Comparison of ENCODE assay signal across 12 mouse cellular contexts in genomic region chr2:103632136-103632925, GRCm38 (mm10).
DNase-seq lines count a peak whose midpoint lies in the region; ATAC-seq and TF ChIP-seq lines count a peak whose summit lies in the region.
"Had no signal": no experiment of that assay in that cellular context is flagged by ENCODE, and none has a peak within 500 bp of the region (broad histone marks: within the 10 kb centered on the region; RNA-seq: fewer than 3 reads in every experiment).

No protein-coding gene starts in this region.

- no peak overlapping the region for H3K4me3 ChIP-seq in kidney, postnatal 0 days (replicated peaks; ENCODE audit: low read depth, low read length)
- no peak overlapping the region for H3K4me3 ChIP-seq in heart, embryonic 16.5 days (ENCODE audit: low read length)
- H3K4me3 ChIP-seq in myocyte: no peak overlapping the region
- H3K4me3 ChIP-seq: hindbrain, embryonic 10.5 days; midbrain, embryonic 13.5 days had no signal

- no peak for ATAC-seq in kidney, postnatal 0 days (replicated peaks; ENCODE audit: low FRiP score, low read depth)
- peak; percentile 80 for ATAC-seq in heart, embryonic 16.5 days (replicated peaks; ENCODE audit: extremely low read depth, insufficient read depth, low FRiP score)
- ATAC-seq: forebrain, postnatal 0 days; midbrain, embryonic 13.5 days had no signal

- no peak for TF ChIP-seq POLR2A in myocyte (IDR thresholded peaks at IDR 0.05; ENCODE audit: insufficient read length, low read depth)

- H3K4me1 ChIP-seq in kidney, postnatal 0 days (replicated peaks; ENCODE audit: insufficient read depth, low read length): peaks cover 19% of the 10 kb centered on the region; the same call in 1 of the 2 replicates
- H3K4me1 ChIP-seq in heart, embryonic 16.5 days (ENCODE audit: control insufficient read depth, insufficient read depth, low read length): peaks cover 41% of the 10 kb centered on the region

- TF ChIP-seq CTCF in kidney, postnatal 0 days (IDR thresholded peaks at IDR 0.05; ENCODE audit: low read depth): no peak

- 0 out of 2 replicates have a peak overlapping the region, but pooled peaks have one; percentile 19 for H3K27ac ChIP-seq in kidney, postnatal 0 days
- H3K27ac ChIP-seq in heart, embryonic 16.5 days (ENCODE audit: low read length): peak overlapping the region; percentile 66
- H3K27ac ChIP-seq: hindbrain, embryonic 10.5 days; midbrain, embryonic 13.5 days had no signal

- H3K9ac ChIP-seq in kidney, postnatal 0 days (ENCODE audit: low read depth, low read length): no peak overlapping the region
- H3K9ac ChIP-seq in heart, embryonic 16.5 days (ENCODE audit: low read length): no peak overlapping the region
- H3K9ac ChIP-seq: forebrain, postnatal 0 days; lung, embryonic 14.5 days; midbrain, embryonic 13.5 days had no signal

- H3K9me3 ChIP-seq in kidney, postnatal 0 days (replicated peaks; ENCODE audit: low read length): no peaks in the 10 kb centered on the region
- H3K9me3 ChIP-seq in heart, embryonic 16.5 days (replicated peaks; ENCODE audit: control insufficient read depth, low read length): no peaks in the 10 kb centered on the region
- H3K9me3 ChIP-seq: hindbrain, embryonic 10.5 days; midbrain, embryonic 13.5 days had no signal

- WGBS in kidney, postnatal 0 days: 39% methylated on average over 5 of the region's 6 CpGs
- WGBS in heart, embryonic 16.5 days: 28% methylated on average over 5 of the region's 6 CpGs

- H3K36me3 ChIP-seq in kidney, postnatal 0 days (ENCODE audit: insufficient read depth, low read length): no peaks in the 10 kb centered on the region
- H3K36me3 ChIP-seq in heart, embryonic 16.5 days (ENCODE audit: control insufficient read depth, insufficient read depth): no peaks in the 10 kb centered on the region
- H3K36me3 ChIP-seq in myocyte (ENCODE audit: control insufficient read depth, insufficient read depth): no peaks in the 10 kb centered on the region
- H3K36me3 ChIP-seq: hindbrain, embryonic 10.5 days; midbrain, embryonic 13.5 days had no signal

- no peak overlapping the region for H3K4me2 ChIP-seq in kidney, postnatal 0 days (ENCODE audit: low read length)
- peak overlapping the region; percentile 19; the same call in 1 of the 2 replicates for H3K4me2 ChIP-seq in heart, embryonic 16.5 days (ENCODE audit: low read depth, low read length)
- H3K4me2 ChIP-seq in myocyte (ENCODE audit: low read depth): no peak overlapping the region
- H3K4me2 ChIP-seq: lung, embryonic 14.5 days; midbrain, embryonic 13.5 days had no signal

- no peaks in the 10 kb centered on the region for H3K79me2 ChIP-seq in myocyte (ENCODE audit: control insufficient read depth, insufficient read depth)

- H3ac ChIP-seq in myocyte (ENCODE audit: control insufficient read depth, insufficient read length): no peak overlapping the region

- H3K27me3 ChIP-seq in kidney, postnatal 0 days (ENCODE audit: insufficient read depth, low read length): no peaks in the 10 kb centered on the region
- no peaks in the 10 kb centered on the region for H3K27me3 ChIP-seq in heart, embryonic 16.5 days (ENCODE audit: control insufficient read depth, insufficient read depth, low read length)
- no peaks in the 10 kb centered on the region for H3K27me3 ChIP-seq in myocyte (ENCODE audit: control insufficient read depth, insufficient read depth, insufficient read length)
- H3K27me3 ChIP-seq: midbrain, embryonic 13.5 days had no signal

- DNase-seq in kidney, postnatal 0 days (ENCODE audit: low spot score): no peak
- no peak for DNase-seq in kidney, postnatal 4 days
- DNase-seq in T-cell, adult 2 months (ENCODE audit: low spot score): peak; percentile 67
- DNase-seq in adrenal gland, postnatal 4 days (ENCODE audit: low spot score in 2 of 2): no peak
- DNase-seq in Muller cell, postnatal 12 days (ENCODE audit: inconsistent ontology term): no peak
- no peak for DNase-seq in adrenal gland, postnatal 25 days
- DNase-seq: forebrain, postnatal 0 days had no signal

TF ChIP-seq in myocyte, 11 proteins besides CTCF, POLR2A, EP300 and RAD21:
- TF ChIP-seq E2F4 (IDR thresholded peaks at IDR 0.05; ENCODE audit: insufficient read depth) (no peak), SRF (IDR thresholded peaks at IDR 0.05; ENCODE audit: control insufficient read depth, insufficient read length, low read depth) (no peak), MYOG (IDR thresholded peaks at IDR 0.05; ENCODE audit: control insufficient read depth in 1 of 3, insufficient read depth in 1 of 3, insufficient read length in 2 of 3, low read depth in 2 of 3) (peak in 1 of 3 experiments; percentile 73), MYOD1 (IDR thresholded peaks at IDR 0.05; ENCODE audit: control insufficient read depth in 1 of 3, insufficient read length in 2 of 3, low read depth in 2 of 3) (peak in 2 of 3 experiments; percentile 12 to 53)
